Mouse (Mus musculus) small intestine, adult 2 months (tissue): ENCODE measurements around the gene Tap2.

Experiments
- CTCF ChIP-seq: fragments of 200-500 bp; IDR thresholded peaks from 2 replicates; pipeline ENCODE4 v1.5.1; 2012; ENCODE audit warnings: low read depth, mild to moderate bottlenecking, control low read depth, inconsistent platforms, low read length, moderate library complexity, mixed read lengths; ENCODE audit not compliant: insufficient replicate concordance, insufficient read length; ENCODE audit errors: extremely low read depth
- POLR2A ChIP-seq: fragments of 200-500 bp; IDR thresholded peaks from 2 replicates; pipeline ENCODE4 v1.6.1; 2012; ENCODE audit warnings: low read depth, mild to moderate bottlenecking, control low read depth, inconsistent platforms, low read length, moderate library complexity

GRCm38 (mm10) chr17:34249361-34249760, 46.0 kb downstream of the Tap2 start:
- TF ChIP-seq POLR2A = no peak
- no peak for TF ChIP-seq CTCF
